Mouse (Mus musculus): ENCODE data around the gene Dnm1l. TPM values are rescaled to one million over a fixed set of nuclear protein-coding genes. Genes with fewer than 3 reads are reported as not detected.
A peak's percentile ranks its signal among the peaks of the same experiment; 100 is the strongest.
"Not testable (repeated sequence)": the region's sequence is repeated elsewhere in the genome, so short reads cannot be mapped to it uniquely, and the experiment has no call there.

Dnm1l gene
- 11.8 and 13.3 TPM in 2 replicates for polyA plus RNA-seq (2012; rRNA removed)

GRCm38 (mm10) chr16:16358481-16359100 is at the start of gene Dnm1l:
Gene Dnm1l, minus strand, starts transcription at chr16:16358959.
- WGBS = under 1% methylated on average over 55 of the region's 55 CpGs

GRCm38 (mm10) chr16:16367217-16367616 is 8.5 kb upstream of the Dnm1l start:
- H3K27me3 ChIP-seq (ENCODE audit: control insufficient read depth, insufficient read depth, low read length); DNase-seq; H3K27ac ChIP-seq (ENCODE audit: control insufficient read depth, insufficient read depth, low read length); H3K4me1 ChIP-seq (replicated peaks; ENCODE audit: control insufficient read depth, insufficient read depth, low read length); H3K4me3 ChIP-seq (ENCODE audit: control insufficient read depth, insufficient read depth, low read length); H3K36me3 ChIP-seq (ENCODE audit: control insufficient read depth, insufficient read depth, low read length): not testable (repeated sequence)
- 91% methylated on average over 9 of the region's 9 CpGs for WGBS

More at GRCm38 (mm10) chr16:16358481-16359100, at the start of gene Dnm1l:
- H3K27me3 ChIP-seq (ENCODE audit: control insufficient read depth, insufficient read depth, low read length) = no peaks in the 10 kb centered on the region
- H3K4me1 ChIP-seq (replicated peaks; ENCODE audit: control insufficient read depth, insufficient read depth, low read length) = peaks cover 4% of the 10 kb centered on the region
- H3K36me3 ChIP-seq (ENCODE audit: control insufficient read depth, insufficient read depth, low read length) = no peaks in the 10 kb centered on the region
- TF ChIP-seq POLR2A (IDR thresholded peaks at IDR 0.05; ENCODE audit: control insufficient read depth, extremely low read depth, insufficient read depth, low read length, poor library complexity) (peak; percentile 57; the same call in 1 of the 2 replicates), CTCF (IDR thresholded peaks at IDR 0.05; ENCODE audit: borderline replicate concordance, control insufficient read depth, extremely low read depth, insufficient read depth, low read length, poor library complexity) (peak; percentile 60; the same call in 1 of the 2 replicates)
- peak within 1 kb of the TSS; percentile 22 for H3K27ac ChIP-seq (ENCODE audit: control insufficient read depth, insufficient read depth, low read length)
- peak within 1 kb of the TSS; percentile 76 for H3K4me3 ChIP-seq (ENCODE audit: control insufficient read depth, insufficient read depth, low read length)
- DNase-seq = peak; percentile 94

GRCm38 (mm10) chr16:16359101-16359482 is 333 bp upstream of the Dnm1l start:
- H3K4me1 ChIP-seq (replicated peaks; ENCODE audit: control insufficient read depth, insufficient read depth, low read length); H3K27ac ChIP-seq (ENCODE audit: control insufficient read depth, insufficient read depth, low read length); DNase-seq; H3K36me3 ChIP-seq (ENCODE audit: control insufficient read depth, insufficient read depth, low read length); H3K4me3 ChIP-seq (ENCODE audit: control insufficient read depth, insufficient read depth, low read length); H3K27me3 ChIP-seq (ENCODE audit: control insufficient read depth, insufficient read depth, low read length): not testable (repeated sequence)
- 61% methylated on average over 9 of the region's 9 CpGs for WGBS

- 4% methylated on average over 6 of the region's 6 CpGs for WGBS
- TF ChIP-seq POLR2A (IDR thresholded peaks at IDR 0.05; ENCODE audit: control insufficient read depth, extremely low read depth, insufficient read depth, low read length, poor library complexity) (no peak), CTCF (IDR thresholded peaks at IDR 0.05; ENCODE audit: borderline replicate concordance, control insufficient read depth, extremely low read depth, insufficient read depth, low read length, poor library complexity) (no peak)
- DNase-seq = peak; percentile 10
- Histone ChIP-seq H3K4me1 (replicated peaks; ENCODE audit: control insufficient read depth, insufficient read depth, low read length) (peaks cover 4% of the 10 kb centered on the region), H3K36me3 (ENCODE audit: control insufficient read depth, insufficient read depth, low read length) (0 out of 2 replicates have a peak, but pooled peaks cover 2% of the 10 kb centered on the region), H3K27me3 (ENCODE audit: control insufficient read depth, insufficient read depth, low read length) (no peaks in the 10 kb centered on the region), H3K4me3 (ENCODE audit: control insufficient read depth, insufficient read depth, low read length) (peak overlapping the region; percentile 8; the same call in 1 of the 2 replicates), H3K27ac (ENCODE audit: control insufficient read depth, insufficient read depth, low read length) (no peak overlapping the region)
Measured at GRCm38 (mm10) chr16:16357908-16358307, 851 bp downstream of the Dnm1l start.

- DNase-seq = no peak
- no peak overlapping the region for H3K27ac ChIP-seq (ENCODE audit: control insufficient read depth, insufficient read depth, low read length)
- no peak overlapping the region for H3K4me3 ChIP-seq (ENCODE audit: control insufficient read depth, insufficient read depth, low read length)
- H3K36me3 ChIP-seq (ENCODE audit: control insufficient read depth, insufficient read depth, low read length) = peaks cover 6% of the 10 kb centered on the region; the same call in 1 of the 2 replicates
- no peaks in the 10 kb centered on the region for H3K4me1 ChIP-seq (replicated peaks; ENCODE audit: control insufficient read depth, insufficient read depth, low read length)
- WGBS = 93% methylated on average over 5 of the region's 5 CpGs
- no peaks in the 10 kb centered on the region for H3K27me3 ChIP-seq (ENCODE audit: control insufficient read depth, insufficient read depth, low read length)
- TF ChIP-seq CTCF (IDR thresholded peaks at IDR 0.05; ENCODE audit: borderline replicate concordance, control insufficient read depth, extremely low read depth, insufficient read depth, low read length, poor library complexity) (no peak), POLR2A (IDR thresholded peaks at IDR 0.05; ENCODE audit: control insufficient read depth, extremely low read depth, insufficient read depth, low read length, poor library complexity) (no peak)
Measured at GRCm38 (mm10) chr16:16346420-16346819, 12.3 kb downstream of the Dnm1l start.

GRCm38 (mm10) chr16:16325775-16326336 is 32.9 kb downstream of the Dnm1l start:
- DNase-seq = no peak
- Histone ChIP-seq H3K4me3 (ENCODE audit: control insufficient read depth, insufficient read depth, low read length) (no peak overlapping the region), H3K27ac (ENCODE audit: control insufficient read depth, insufficient read depth, low read length) (no peak overlapping the region), H3K36me3 (ENCODE audit: control insufficient read depth, insufficient read depth, low read length) (peaks cover 36% of the 10 kb centered on the region), H3K4me1 (replicated peaks; ENCODE audit: control insufficient read depth, insufficient read depth, low read length) (no peaks in the 10 kb centered on the region), H3K27me3 (ENCODE audit: control insufficient read depth, insufficient read depth, low read length) (no peaks in the 10 kb centered on the region)
- no peak for TF ChIP-seq POLR2A (IDR thresholded peaks at IDR 0.05; ENCODE audit: control insufficient read depth, extremely low read depth, insufficient read depth, low read length, poor library complexity)
- no peak for TF ChIP-seq CTCF (IDR thresholded peaks at IDR 0.05; ENCODE audit: borderline replicate concordance, control insufficient read depth, extremely low read depth, insufficient read depth, low read length, poor library complexity)
- WGBS = 98% methylated on average over 5 of the region's 5 CpGs

GRCm38 (mm10) chr16:16311319-16311718 is 47.4 kb downstream of the Dnm1l start:
- no peaks in the 10 kb centered on the region for H3K27me3 ChIP-seq (ENCODE audit: control insufficient read depth, insufficient read depth, low read length)
- DNase-seq = no peak
- H3K36me3 ChIP-seq (ENCODE audit: control insufficient read depth, insufficient read depth, low read length) = peaks cover 30% of the 10 kb centered on the region
- no peak overlapping the region for H3K4me3 ChIP-seq (ENCODE audit: control insufficient read depth, insufficient read depth, low read length)
- TF ChIP-seq CTCF (IDR thresholded peaks at IDR 0.05; ENCODE audit: borderline replicate concordance, control insufficient read depth, extremely low read depth, insufficient read depth, low read length, poor library complexity) (no peak), POLR2A (IDR thresholded peaks at IDR 0.05; ENCODE audit: control insufficient read depth, extremely low read depth, insufficient read depth, low read length, poor library complexity) (no peak)
- 94% methylated on average over 5 of the region's 5 CpGs for WGBS
- H3K27ac ChIP-seq (ENCODE audit: control insufficient read depth, insufficient read depth, low read length) = no peak overlapping the region
- no peaks in the 10 kb centered on the region for H3K4me1 ChIP-seq (replicated peaks; ENCODE audit: control insufficient read depth, insufficient read depth, low read length)

All from thymus, adult 2 months (tissue).